Mouse (Mus musculus) myocyte (in vitro differentiated cells): ENCODE measurements around the gene Ap4s1. TPM values are rescaled to one million over a fixed set of nuclear protein-coding genes. Genes with fewer than 3 reads are reported as not detected.

Source experiments
- H3K27me3 ChIP-seq: one replicate; pipeline ENCODE4 v1.6.1; 2011; ENCODE audit not compliant: control insufficient read depth, insufficient read depth, insufficient read length
- H3K36me3 ChIP-seq: one replicate; pipeline ENCODE4 v1.6.1; 2011; ENCODE audit not compliant: control insufficient read depth, insufficient read depth
- H3K4me2 ChIP-seq: one replicate; pipeline ENCODE4 v1.6.1; 2011; ENCODE audit warnings: low read depth, control low read depth
- H3K4me3 ChIP-seq: one replicate; pipeline ENCODE4 v1.5.1; 2011; ENCODE audit warnings: mild to moderate bottlenecking, control low read depth, moderate library complexity
- H3K79me2 ChIP-seq: one replicate; pipeline ENCODE4 v1.6.1; 2011; ENCODE audit not compliant: control insufficient read depth, insufficient read depth
- H3ac ChIP-seq: one replicate; pipeline ENCODE4 v1.6.1; 2011; ENCODE audit not compliant: control insufficient read depth, insufficient read length
- CEBPB ChIP-seq: IDR thresholded peaks from 2 replicates; pipeline ENCODE4 v1.6.1; 2011; ENCODE audit warnings: mild to moderate bottlenecking, moderate library complexity; ENCODE audit not compliant: poor library complexity, insufficient read depth, severe bottlenecking
- E2F4 ChIP-seq: IDR thresholded peaks from one replicate; pipeline ENCODE4 v1.6.1; 2011; ENCODE audit warnings: mild to moderate bottlenecking, control low read depth, moderate library complexity; ENCODE audit not compliant: insufficient read depth
- MAX ChIP-seq: IDR thresholded peaks from one replicate; pipeline ENCODE4 v1.6.1; 2011; ENCODE audit warnings: low read depth, mild to moderate bottlenecking, control low read depth
- MYOD1 ChIP-seq, 3 experiments: IDR thresholded peaks; one replicate each; pipeline ENCODE4 v1.6.1; 2011; ENCODE audit warnings: control low read depth in 2 of 3, low read depth in 2 of 3, mild to moderate bottlenecking in 2 of 3, moderate library complexity in 1 of 3; ENCODE audit not compliant: insufficient read length in 2 of 3, control insufficient read depth in 1 of 3
- MYOG ChIP-seq, 3 experiments: IDR thresholded peaks; one replicate each; pipeline ENCODE4 v1.6.1; 2011; ENCODE audit warnings: control low read depth in 2 of 3, low read depth in 2 of 3, mild to moderate bottlenecking in 2 of 3; ENCODE audit not compliant: insufficient read length in 2 of 3, control insufficient read depth in 1 of 3, insufficient read depth in 1 of 3
- POLR2A ChIP-seq: IDR thresholded peaks from one replicate; pipeline ENCODE4 v1.6.1; 2011; ENCODE audit warnings: low read depth, mild to moderate bottlenecking, control low read depth, moderate library complexity; ENCODE audit not compliant: insufficient read length
- POLR2AphosphoS2 ChIP-seq: IDR thresholded peaks from one replicate; pipeline ENCODE4 v1.6.1; 2011; ENCODE audit warnings: low read depth, control low read depth; ENCODE audit not compliant: insufficient read length
- REST ChIP-seq: IDR thresholded peaks from one replicate; pipeline ENCODE4 v1.6.1; 2011; ENCODE audit warnings: mild to moderate bottlenecking, control low read depth, moderate library complexity; ENCODE audit not compliant: insufficient read depth, insufficient read length
- SRF ChIP-seq: IDR thresholded peaks from one replicate; pipeline ENCODE4 v1.6.1; 2011; ENCODE audit warnings: low read depth; ENCODE audit not compliant: control insufficient read depth, insufficient read length
- TCF12 ChIP-seq: IDR thresholded peaks from one replicate; pipeline ENCODE4 v1.6.1; 2011; ENCODE audit warnings: mild to moderate bottlenecking, control low read depth; ENCODE audit not compliant: poor library complexity, insufficient read depth, severe bottlenecking
- TCF3 ChIP-seq: IDR thresholded peaks from one replicate; pipeline ENCODE4 v1.6.1; 2011; ENCODE audit warnings: low read depth, control low read depth; ENCODE audit not compliant: insufficient read length
- USF1 ChIP-seq: IDR thresholded peaks from one replicate; pipeline ENCODE4 v1.6.1; 2011; ENCODE audit warnings: low read depth, mild to moderate bottlenecking, control low read depth, moderate library complexity
- polyA plus RNA-seq: library from polyadenylated mRNA; unstranded; fragments of >200 nt; fragmentation: generic; extraction: Trizol; gene quantifications from one replicate; pipeline ENCODE4 v1.2.1, GENCODE M21; 2012; ENCODE audit warnings: missing spikeins

Ap4s1 gene
- polyA plus RNA-seq, 1 experiment, result 12.4 TPM

DNA sequence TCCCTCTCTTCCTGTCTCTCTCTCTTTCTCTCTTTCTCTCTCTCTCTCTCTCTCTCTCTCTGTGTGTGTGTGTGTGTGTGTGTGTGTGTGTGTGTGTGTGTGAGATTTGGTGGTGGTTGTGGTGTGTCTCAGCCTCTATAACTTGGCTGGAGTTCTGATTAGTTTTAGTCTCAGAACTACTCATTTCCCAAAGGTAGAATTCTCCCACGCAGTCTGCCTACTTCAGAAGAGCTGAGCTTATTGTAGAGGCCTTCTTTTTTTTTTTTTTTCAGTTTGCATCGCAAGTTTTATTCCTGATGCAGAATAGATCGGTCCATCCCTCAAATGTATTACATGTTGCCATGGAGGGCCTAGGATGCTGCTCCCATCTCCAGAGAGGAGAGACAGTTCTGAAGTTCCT lies 18.9 kb downstream of the Ap4s1 start:
- peak overlapping the region; percentile 67 for H3K4me2 ChIP-seq
- no peaks in the 10 kb centered on the region for H3K36me3 ChIP-seq
- no peak overlapping the region for H3K4me3 ChIP-seq
- TF ChIP-seq MYOD1 (IDR thresholded peaks at IDR 0.05; ENCODE audit: control insufficient read depth in 1 of 3, insufficient read length in 2 of 3, low read depth in 2 of 3), result no peak
- TF ChIP-seq SRF, result no peak
- TF ChIP-seq CEBPB, result no peak
- TF ChIP-seq TCF3, result no peak
- TF ChIP-seq REST, result no peak
- H3K27me3 ChIP-seq, result no peaks in the 10 kb centered on the region
- H3K79me2 ChIP-seq, result no peaks in the 10 kb centered on the region
- no peak overlapping the region for H3ac ChIP-seq

DNA sequence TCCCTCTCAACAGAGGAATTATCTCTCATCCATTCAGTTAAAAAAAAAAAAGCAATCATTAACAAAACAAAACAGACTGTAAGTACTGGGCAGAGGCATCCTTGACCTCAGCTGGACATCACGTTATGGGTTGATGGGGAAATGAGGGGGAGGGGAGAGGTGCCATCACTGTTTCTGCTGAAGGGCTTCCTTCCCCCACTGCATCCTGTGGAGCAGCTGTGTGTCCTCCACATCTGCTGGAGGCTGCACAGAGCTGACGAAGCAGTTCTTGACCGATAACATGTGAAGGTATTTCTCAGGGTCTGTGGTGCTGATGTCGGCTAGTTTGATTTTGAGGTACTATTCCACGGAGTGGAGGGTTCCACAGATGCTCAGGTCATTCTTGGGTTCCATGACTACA lies 19.3 kb downstream of the Ap4s1 start:
- Histone ChIP-seq H3K27me3 (no peaks in the 10 kb centered on the region), H3ac (no peak overlapping the region), H3K4me3 (no peak overlapping the region), H3K4me2 (peak overlapping the region; percentile 67), H3K79me2 (no peaks in the 10 kb centered on the region), H3K36me3 (no peaks in the 10 kb centered on the region)
- TF ChIP-seq MYOG (IDR thresholded peaks at IDR 0.05; ENCODE audit: control insufficient read depth in 1 of 3, insufficient read depth in 1 of 3, insufficient read length in 2 of 3, low read depth in 2 of 3) (no peak), MYOD1 (IDR thresholded peaks at IDR 0.05; ENCODE audit: control insufficient read depth in 1 of 3, insufficient read length in 2 of 3, low read depth in 2 of 3) (peak in 2 of 3 experiments; percentile 51 to 58)

GRCm38 (mm10) chr12:51712685-51713084 lies 21.9 kb downstream of the Ap4s1 start:
- Histone ChIP-seq H3K36me3 (no peaks in the 10 kb centered on the region), H3K79me2 (no peaks in the 10 kb centered on the region), H3K4me2 (no peak overlapping the region), H3K27me3 (no peaks in the 10 kb centered on the region), H3ac (no peak overlapping the region), H3K4me3 (no peak overlapping the region)
- TF ChIP-seq REST (no peak), POLR2AphosphoS2 (no peak), MYOG (IDR thresholded peaks at IDR 0.05; ENCODE audit: control insufficient read depth in 1 of 3, insufficient read depth in 1 of 3, insufficient read length in 2 of 3, low read depth in 2 of 3) (no peak), TCF12 (no peak), POLR2A (no peak), CEBPB (no peak), SRF (no peak), USF1 (no peak)

DNA sequence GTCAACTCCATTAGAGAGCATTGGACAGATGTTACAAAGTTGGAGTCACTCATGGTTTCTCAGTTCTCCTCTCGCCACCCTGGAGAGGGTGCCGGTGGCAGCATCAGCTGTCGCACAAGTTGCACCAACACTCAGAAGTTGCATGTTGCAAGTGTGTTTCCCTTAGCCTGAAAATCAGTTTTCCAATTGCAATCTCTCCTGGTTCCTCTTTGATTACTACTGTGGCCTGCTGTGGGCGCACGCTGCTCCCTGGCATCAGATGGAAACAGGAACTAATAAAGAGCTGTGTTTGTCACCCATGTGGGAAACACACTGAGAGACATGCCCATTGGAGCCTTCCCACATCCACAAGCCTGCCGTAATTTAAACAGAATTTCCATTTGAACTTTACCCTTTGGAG lies 27.8 kb downstream of the Ap4s1 start:
- TF ChIP-seq MAX (no peak), CEBPB (no peak), REST (no peak), TCF12 (no peak), MYOG (IDR thresholded peaks at IDR 0.05; ENCODE audit: control insufficient read depth in 1 of 3, insufficient read depth in 1 of 3, insufficient read length in 2 of 3, low read depth in 2 of 3) (no peak), POLR2AphosphoS2 (no peak), SRF (no peak)
- Histone ChIP-seq H3K4me2 (no peak overlapping the region), H3K4me3 (no peak overlapping the region), H3K27me3 (no peaks in the 10 kb centered on the region), H3K36me3 (no peaks in the 10 kb centered on the region), H3K79me2 (no peaks in the 10 kb centered on the region), H3ac (no peak overlapping the region)

DNA sequence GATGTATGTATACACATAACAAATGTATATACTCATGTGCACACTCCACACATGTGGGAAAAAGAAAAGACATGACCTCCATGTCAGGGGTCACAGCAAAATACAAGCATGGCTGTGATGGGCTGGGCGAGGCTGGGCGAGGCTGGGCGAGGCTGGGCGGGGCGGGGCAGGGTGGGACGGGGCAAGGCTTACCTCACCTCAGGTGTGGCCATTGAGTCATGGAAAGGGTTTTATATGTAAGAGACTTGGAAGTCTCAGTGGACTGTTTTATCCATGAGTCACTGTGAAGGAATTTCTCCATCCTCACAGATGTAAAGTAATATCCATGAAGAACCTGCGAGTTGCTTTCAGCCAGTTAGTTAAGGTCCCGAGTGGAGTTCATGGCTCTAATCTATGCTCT lies 31.0 kb downstream of the Ap4s1 start:
- Histone ChIP-seq H3K4me2 (peak overlapping the region; percentile 49), H3K27me3 (no peaks in the 10 kb centered on the region), H3ac (no peak overlapping the region), H3K4me3 (no peak overlapping the region), H3K79me2 (no peaks in the 10 kb centered on the region), H3K36me3 (no peaks in the 10 kb centered on the region)
- TF ChIP-seq POLR2A (no peak), CEBPB (no peak), MYOG (IDR thresholded peaks at IDR 0.05; ENCODE audit: control insufficient read depth in 1 of 3, insufficient read depth in 1 of 3, insufficient read length in 2 of 3, low read depth in 2 of 3) (no peak), USF1 (no peak), E2F4 (no peak), SRF (no peak), POLR2AphosphoS2 (no peak), REST (no peak), MAX (no peak), TCF3 (no peak), MYOD1 (IDR thresholded peaks at IDR 0.05; ENCODE audit: control insufficient read depth in 1 of 3, insufficient read length in 2 of 3, low read depth in 2 of 3) (no peak), TCF12 (no peak)
